Mouse (Mus musculus) liver, embryonic 14.5 days (tissue): ENCODE measurements at regions not wholly inside any gene's neighbourhood (a gene's known extent, or its start where the extent isn't known, plus 50 kb on each side); places are given as distances from the start of the nearest gene placed in this dataset.

Experiments
- ATAC-seq: fragments of 200-750 bp; cut with Nextera tagmentation; 2 replicates; pipeline ENCODE4 v1.8.0; 2017; ENCODE audit warnings: moderate number of reproducible peaks, mild to moderate bottlenecking, moderate library complexity; ENCODE audit not compliant: insufficient read depth
- DNase-seq, 3 experiments: peaks; one replicate each; pipeline ENCODE4 v3.0.0-alpha.2; 2012 to 2013; ENCODE audit warnings: low read depth in 3 of 3, low spot score in 3 of 3
- H3K27ac ChIP-seq: fragments of 300-500 bp; sonication (generic); 2 replicates; pipeline ENCODE4 v1.5.1; 2014; ENCODE audit warnings: moderate library complexity, mild to moderate bottlenecking, control low read depth, inconsistent platforms
- H3K27me3 ChIP-seq: fragments of 300-500 bp; sonication (generic); 2 replicates; pipeline ENCODE4 v1.6.1; 2014; ENCODE audit warnings: mild to moderate bottlenecking, low read length, moderate library complexity; ENCODE audit not compliant: control insufficient read depth, insufficient read depth
- H3K36me3 ChIP-seq: fragments of 300-500 bp; sonication (generic); replicated peaks from 2 replicates; pipeline ENCODE4 v1.6.1; 2014; ENCODE audit warnings: low read depth; ENCODE audit not compliant: control insufficient read depth, insufficient read depth
- H3K4me1 ChIP-seq, 2 experiments: fragments of 200-500 bp in 1 of 2; fragments of 300-500 bp in 1 of 2; sonication (generic) in 1 of 2; replicated peaks; 2 replicates each; pipeline ENCODE4 v1.6.1; 2012 to 2014; ENCODE audit warnings: antibody characterized with exemption in 1 of 2, inconsistent platforms in 1 of 2, low read length in 1 of 2; ENCODE audit not compliant: control insufficient read depth in 2 of 2, insufficient read depth in 2 of 2
- H3K4me2 ChIP-seq: fragments of 300-500 bp; sonication (generic); 2 replicates; pipeline ENCODE4 v1.6.1; 2014; ENCODE audit warnings: low read depth, mild to moderate bottlenecking, control low read depth, moderate library complexity
- H3K4me3 ChIP-seq, 2 experiments: fragments of 200-500 bp in 1 of 2; fragments of 300-500 bp in 1 of 2; sonication (generic) in 1 of 2; 2 replicates each; pipeline ENCODE4 v1.5.1; 2012 to 2014; ENCODE audit warnings: low read depth in 2 of 2, low read length in 2 of 2, mild to moderate bottlenecking in 2 of 2, control low read depth in 1 of 2, inconsistent platforms in 1 of 2, moderate library complexity in 1 of 2; ENCODE audit not compliant: insufficient read depth in 1 of 2
- H3K9ac ChIP-seq: fragments of 300-500 bp; sonication (generic); replicated peaks from 2 replicates; pipeline ENCODE4 v1.6.1; 2014; ENCODE audit warnings: mild to moderate bottlenecking, control low read depth, moderate library complexity
- H3K9me3 ChIP-seq: fragments of 300-500 bp; sonication (generic); 2 replicates; pipeline ENCODE4 v1.6.1; 2016; ENCODE audit warnings: low read length, mixed read lengths; ENCODE audit not compliant: control insufficient read depth
- CTCF ChIP-seq: IDR thresholded peaks from 2 replicates; pipeline ENCODE4 v1.5.1; 2016; ENCODE audit warnings: antibody characterized with exemption, low read depth, control low read depth
- EP300 ChIP-seq: IDR thresholded peaks from 2 replicates; pipeline ENCODE4 v1.6.1; 2016; ENCODE audit warnings: antibody characterized with exemption, low read depth
- WGBS: fragments of 180-500 bp; shearing (Covaris S2); extraction: QIAGEN DNeasy Blood & Tissue Kit; methylation state at CpG from one replicate; pipeline ENCODE4 v1.1.7; 2014; ENCODE audit not compliant: insufficient replicate concordance; 5-methylcytosine and 5-hydroxymethylcytosine counted together

GRCm38 (mm10) chr10:8943698-8944097 is 57.8 kb upstream of the Sash1 start:
- TF ChIP-seq EP300 (no peak), CTCF (no peak)
- ATAC-seq (no peak), DNase-seq (no peak)
- H3K9me3 ChIP-seq = no peaks in the 10 kb centered on the region
- 62% methylated on average over 6 of the region's 6 CpGs for WGBS
- H3K4me2 ChIP-seq = no peak overlapping the region
- no peak overlapping the region for H3K4me3 ChIP-seq
- no peak overlapping the region for H3K9ac ChIP-seq
- no peaks in the 10 kb centered on the region for H3K36me3 ChIP-seq
- H3K4me1 ChIP-seq = 0 out of 4 replicates have a peak, but pooled peaks cover 0 to 1% of the 10 kb centered on the region in 2 experiments
- H3K27ac ChIP-seq = no peak overlapping the region
- no peaks in the 10 kb centered on the region for H3K27me3 ChIP-seq

- H3K27ac ChIP-seq = no peak overlapping the region
- no peaks in the 10 kb centered on the region for H3K27me3 ChIP-seq
- 58% methylated on average over 6 of the region's 6 CpGs for WGBS
- H3K9me3 ChIP-seq = no peaks in the 10 kb centered on the region
- H3K36me3 ChIP-seq = no peaks in the 10 kb centered on the region
- H3K4me3 ChIP-seq = no peak overlapping the region
- no peak for ATAC-seq
- no peak overlapping the region for H3K9ac ChIP-seq
- no peaks in the 10 kb centered on the region for H3K4me1 ChIP-seq
- H3K4me2 ChIP-seq = no peak overlapping the region
- DNase-seq = no peak
- TF ChIP-seq CTCF = no peak
- no peak for TF ChIP-seq EP300
Observed at GRCm38 (mm10) chr10:8942967-8943471, 57.1 kb upstream of the Sash1 start.

DNA sequence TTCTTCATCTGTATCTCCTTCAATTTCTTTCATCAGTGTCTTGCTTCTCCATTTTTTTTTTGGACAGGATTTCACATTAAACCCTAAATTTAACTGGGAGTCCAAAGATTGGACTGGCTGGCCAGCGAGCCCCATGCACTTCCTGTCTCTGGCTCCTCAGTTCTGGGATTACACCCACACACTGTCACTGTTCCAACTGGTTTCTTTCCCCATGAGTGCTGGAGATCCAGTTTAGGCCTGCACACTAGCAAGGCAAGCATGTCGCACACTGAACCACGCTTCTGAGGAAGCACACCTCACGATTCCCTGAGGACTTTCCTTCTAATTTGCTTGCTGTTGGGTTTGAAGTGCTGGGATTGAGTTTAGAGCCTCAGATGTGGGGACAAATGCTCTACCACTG is 50.5 kb upstream of the Sash1 start:
- Histone ChIP-seq H3K9ac (no peak overlapping the region), H3K4me3 (no peak overlapping the region), H3K9me3 (no peaks in the 10 kb centered on the region), H3K27ac (no peak overlapping the region), H3K4me1 (peaks cover 0 to 2% of the 10 kb centered on the region in 2 experiments; a peak in 1 of 4 replicates), H3K27me3 (no peaks in the 10 kb centered on the region), H3K4me2 (no peak overlapping the region), H3K36me3 (no peaks in the 10 kb centered on the region)
- WGBS = 50% methylated on average over 4 of the region's 4 CpGs
- ATAC-seq = no peak
- DNase-seq = no peak
- TF ChIP-seq CTCF (no peak), EP300 (no peak)
